Mouse (Mus musculus) brain, embryonic 14.5 days (tissue): ENCODE measurements around the gene Rras.

ENCODE experiments used
- CTCF ChIP-seq: fragments of 200-500 bp; IDR thresholded peaks from 2 replicates; pipeline ENCODE4 v1.5.1; 2012; ENCODE audit warnings: inconsistent platforms, mild to moderate bottlenecking, moderate library complexity, borderline replicate concordance; ENCODE audit not compliant: insufficient read depth, insufficient read length; ENCODE audit errors: extremely low read depth
- POLR2A ChIP-seq: fragments of 200-500 bp; IDR thresholded peaks from 2 replicates; pipeline ENCODE4 v1.6.1; 2012; ENCODE audit warnings: mild to moderate bottlenecking, inconsistent platforms, borderline replicate concordance; ENCODE audit not compliant: poor library complexity, insufficient read depth, insufficient read length, severe bottlenecking; ENCODE audit errors: extremely low read depth

- TF ChIP-seq POLR2A (no peak), CTCF (no peak)
These were observed 18.9 kb downstream of the Rras start for GRCm38 (mm10) chr7:45036702-45037101.
